Mouse (Mus musculus): ENCODE results near the gene Tmem52.

The Tmem52 gene

DNA sequence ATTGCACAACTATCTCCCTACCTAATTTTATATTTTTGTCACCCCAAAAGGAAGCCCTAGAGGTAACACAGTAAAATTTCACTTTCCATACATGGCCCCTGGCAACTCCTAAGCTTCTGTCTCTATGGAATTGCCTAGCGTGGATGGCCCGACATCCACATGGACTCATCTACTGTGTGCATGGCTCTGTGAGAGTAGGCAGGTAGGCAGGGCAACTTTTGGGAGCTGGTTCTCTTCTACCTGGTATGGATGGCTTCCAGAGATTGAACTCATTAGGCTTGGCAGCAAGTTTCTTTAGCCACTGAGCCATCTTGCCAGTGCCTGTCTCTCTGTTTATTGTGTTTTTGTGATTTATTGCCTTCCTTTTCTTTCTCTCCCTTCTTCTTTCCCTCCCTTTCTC is 45.9 kb downstream of the Tmem52 start:
- no peak for DNase-seq

DNA sequence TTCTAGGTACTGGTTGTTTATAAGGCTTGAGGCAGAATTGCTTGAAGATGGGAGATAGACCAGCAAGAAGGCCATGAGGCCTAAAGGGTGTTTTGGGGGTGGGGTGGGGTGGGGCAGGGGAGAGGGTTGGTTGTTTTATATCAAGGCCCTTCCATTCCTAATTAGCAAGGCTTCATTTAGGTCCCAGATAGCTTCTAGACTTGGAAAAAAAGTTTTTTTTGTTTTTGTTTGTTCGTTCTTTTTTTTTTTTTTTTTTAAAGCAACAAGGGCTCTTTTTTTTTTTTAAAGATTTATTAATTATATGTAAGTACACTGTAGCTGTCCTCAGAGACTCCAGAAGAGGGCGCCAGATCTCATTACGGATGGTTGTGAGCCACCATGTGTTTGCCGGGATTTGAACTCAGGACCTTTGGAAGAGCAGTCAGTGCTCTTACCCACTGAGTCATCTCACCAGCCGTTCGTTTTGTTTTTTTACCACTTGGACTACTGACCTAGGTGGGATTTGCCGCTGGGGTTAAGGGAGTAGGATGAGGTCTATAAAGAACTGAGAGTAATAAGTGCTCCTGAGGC is 49.1 kb downstream of the Tmem52 start:
- no peak for DNase-seq

Measured in right cerebral cortex, postnatal 14 days (tissue).